Mouse (Mus musculus) cerebellum, adult 11-12 months (tissue): Measurements from ENCODE around the gene Unc45a.

Experiments used
- DNase-seq: peaks from one replicate; pipeline ENCODE4 v3.0.0; 2022

Unc45a gene

DNA sequence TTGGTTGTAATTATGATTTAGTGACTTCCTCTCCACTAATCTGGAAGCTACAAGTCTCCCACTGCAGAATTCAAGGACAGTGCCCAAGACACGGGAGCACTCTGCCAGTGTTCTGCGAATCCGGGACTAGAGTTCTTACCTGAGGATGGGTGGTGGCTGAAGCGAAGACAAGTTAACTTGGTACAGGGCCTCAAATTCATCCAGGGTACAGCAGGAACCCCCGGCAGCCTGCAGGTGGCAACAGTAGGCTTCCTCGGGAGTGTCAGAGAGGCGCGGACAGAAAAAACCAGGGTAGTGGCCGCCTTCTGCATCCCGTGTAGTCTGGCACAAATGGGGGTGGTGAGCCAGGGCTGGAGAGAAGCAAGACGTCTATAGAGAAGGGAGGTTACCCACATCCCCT, at the start of gene Unc45a:
Unc45a (minus strand) TSS at position 213 of the 400 bp plus-strand sequence.
- peak; percentile 78 for DNase-seq

DNA sequence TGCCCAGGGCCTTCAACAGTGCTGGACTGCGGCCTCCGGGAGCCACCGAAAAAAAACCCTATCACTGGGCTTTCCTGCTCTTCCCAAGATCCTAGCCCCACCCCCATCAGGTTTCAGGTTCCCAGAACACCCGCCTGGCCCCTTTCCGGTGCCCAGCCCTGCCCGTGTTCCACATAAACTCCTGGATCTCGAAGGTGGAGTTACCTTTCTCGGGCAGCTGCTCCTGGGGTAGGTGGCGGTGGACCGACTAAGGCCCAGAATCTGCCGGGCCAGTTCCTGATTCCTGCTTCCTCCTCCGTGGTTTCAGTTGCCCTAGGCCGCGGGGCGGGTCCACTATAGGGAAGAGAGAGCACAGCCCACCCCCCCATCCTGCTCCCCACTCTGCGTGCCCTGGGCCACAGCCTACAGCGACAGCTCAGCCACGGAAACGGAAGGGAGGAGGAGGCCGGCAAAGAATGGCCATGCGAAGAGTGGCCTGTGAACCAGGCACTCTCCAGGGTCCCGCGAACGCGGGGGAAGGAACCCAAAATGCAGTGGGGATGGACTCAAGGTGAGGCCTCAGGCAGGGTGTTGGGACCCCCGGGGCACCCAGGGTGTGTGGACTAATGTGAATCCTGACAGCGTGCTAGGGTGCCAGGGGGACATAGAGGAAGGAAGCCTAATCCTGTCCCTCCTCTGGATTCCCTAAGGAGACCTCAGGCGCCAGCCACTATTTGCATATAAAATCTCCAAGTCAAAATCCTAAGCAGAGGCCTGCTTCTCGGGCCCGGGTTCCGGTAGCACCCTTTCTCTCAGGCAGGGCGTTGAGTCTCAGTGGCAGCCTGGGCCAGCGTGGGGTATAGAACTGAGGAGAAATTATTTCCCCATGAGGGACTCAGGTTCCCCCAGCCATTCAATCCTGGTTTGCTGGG, 47.1 kb upstream of the Unc45a start, which contains the start of gene Fes:
Fes (minus strand) TSS at position 314 of the 911 bp plus-strand sequence.
- peak; percentile 22 for DNase-seq

DNA sequence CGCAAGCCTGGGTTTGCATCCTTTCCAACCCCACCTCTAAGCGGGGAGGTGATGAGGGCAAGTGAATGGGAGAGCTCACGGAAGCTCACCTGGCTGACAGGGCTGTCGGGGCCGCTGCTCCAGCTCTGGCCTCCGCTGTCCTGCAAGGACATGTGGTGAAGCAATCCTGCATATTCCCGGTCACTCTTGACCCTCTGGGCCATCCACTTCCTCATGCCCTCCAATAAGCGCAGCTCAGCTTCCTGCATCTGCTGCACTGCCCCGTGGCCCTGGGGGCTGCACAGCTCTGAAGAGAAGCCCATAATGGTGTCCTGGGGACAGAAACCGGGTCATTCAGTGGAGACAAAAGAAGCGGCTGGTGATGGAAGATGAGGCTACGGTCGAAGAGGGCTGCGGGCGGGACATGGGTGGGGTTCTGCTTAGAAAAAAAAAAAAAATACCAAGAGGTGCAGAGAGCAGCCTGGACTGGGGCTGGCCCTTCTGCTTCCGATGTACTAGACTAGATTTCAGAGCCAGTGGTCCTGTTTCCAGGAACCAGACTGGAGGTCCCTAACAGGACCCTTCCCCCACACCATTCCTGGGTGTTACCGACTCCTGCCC, 46.3 kb upstream of the Unc45a start:
- DNase-seq, result no peak

DNA sequence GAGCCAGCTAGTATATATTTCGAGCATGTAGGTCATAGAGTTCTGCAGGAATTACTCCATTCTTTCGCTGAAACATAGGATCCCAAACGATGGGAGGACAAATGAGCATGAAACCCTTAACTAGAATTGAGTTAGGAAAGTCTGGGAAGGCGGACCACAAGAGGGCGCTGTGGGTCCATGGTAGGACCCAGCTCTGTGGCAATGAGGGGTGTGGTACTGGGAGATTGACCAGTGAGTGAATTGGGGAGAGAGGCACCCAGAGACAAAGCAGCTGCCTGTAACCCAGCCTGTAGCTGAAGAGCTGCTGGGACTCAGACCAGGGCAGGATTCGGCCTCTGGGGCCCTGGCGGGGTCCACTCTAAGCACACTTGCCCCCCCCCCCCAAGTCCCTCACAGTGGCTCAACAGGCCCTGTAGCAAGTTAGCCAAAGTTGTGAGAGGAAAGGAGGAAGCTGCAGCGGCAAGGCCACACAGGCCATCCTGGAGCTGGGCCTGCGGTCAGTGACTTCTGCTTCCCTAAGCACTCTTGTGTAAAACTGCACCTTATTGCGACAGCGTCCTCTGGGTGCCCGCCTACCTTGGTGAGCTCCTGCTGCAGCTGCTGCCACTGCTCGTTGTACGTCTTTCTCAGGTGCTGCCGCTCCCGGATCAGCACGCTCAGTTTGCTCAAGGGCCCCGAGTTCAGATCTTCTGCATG, 45.6 kb upstream of the Unc45a start:
- DNase-seq, result peak; percentile 74

DNA sequence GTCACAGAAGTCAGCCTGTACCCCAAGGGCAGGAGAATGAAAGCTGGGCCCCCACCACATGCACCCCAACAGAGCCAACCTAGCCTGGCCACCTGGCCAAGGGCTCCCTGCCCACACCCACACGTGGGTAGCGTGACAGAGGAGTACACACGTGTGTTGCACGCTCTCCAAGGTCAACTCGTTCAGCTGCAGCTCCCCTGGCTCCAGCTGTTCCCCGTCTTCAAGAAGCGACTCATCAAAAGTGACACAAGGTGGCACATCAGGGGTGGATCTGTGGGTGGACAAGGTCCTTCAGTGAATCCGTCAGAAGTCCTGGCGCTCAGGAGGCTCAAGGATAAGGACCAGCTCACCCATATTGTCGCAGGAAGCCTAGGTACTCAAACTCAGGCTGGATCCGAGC, 42.1 kb upstream of the Unc45a start:
- DNase-seq, result no peak

DNA sequence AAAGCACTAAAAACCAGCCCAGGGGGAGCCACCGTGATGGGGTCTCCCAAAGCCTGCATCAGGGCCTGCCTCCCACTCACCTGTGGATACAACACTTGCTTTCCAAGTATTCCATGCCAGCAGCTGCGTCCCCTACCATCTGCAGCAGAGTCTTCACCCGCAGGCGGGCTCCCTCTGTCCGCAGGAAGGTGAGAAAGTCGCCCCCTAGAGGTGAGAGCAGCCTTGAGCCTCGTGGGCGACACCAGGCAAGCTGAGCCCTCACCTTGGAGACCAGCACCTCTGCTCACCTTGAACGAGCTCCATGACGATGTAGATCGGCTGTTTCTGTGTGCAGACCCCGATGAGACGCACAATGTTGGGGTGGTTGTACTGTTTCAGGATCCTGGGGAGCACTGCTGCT, 38.7 kb upstream of the Unc45a start:
- DNase-seq, result no peak

DNA sequence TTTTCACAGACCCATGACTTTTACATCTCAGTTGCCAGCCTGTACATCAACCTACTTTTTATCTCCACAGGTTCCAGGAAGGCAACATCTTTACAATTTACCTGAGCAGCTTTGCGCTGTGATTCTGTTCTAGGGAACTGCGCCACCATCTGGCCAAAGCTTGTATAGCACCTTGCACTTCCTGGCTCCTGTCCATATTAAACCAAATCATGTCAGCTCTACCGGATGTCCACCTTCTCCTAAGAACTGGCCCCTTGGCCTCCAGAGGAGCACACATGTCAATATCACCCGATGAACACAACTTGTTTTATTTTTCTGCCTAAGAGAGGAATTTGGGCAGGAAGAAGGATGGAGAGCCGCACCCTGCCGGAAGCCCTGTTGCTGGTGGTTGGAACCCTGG, 36.7 kb upstream of the Unc45a start:
- peak; percentile 74 for DNase-seq

DNA sequence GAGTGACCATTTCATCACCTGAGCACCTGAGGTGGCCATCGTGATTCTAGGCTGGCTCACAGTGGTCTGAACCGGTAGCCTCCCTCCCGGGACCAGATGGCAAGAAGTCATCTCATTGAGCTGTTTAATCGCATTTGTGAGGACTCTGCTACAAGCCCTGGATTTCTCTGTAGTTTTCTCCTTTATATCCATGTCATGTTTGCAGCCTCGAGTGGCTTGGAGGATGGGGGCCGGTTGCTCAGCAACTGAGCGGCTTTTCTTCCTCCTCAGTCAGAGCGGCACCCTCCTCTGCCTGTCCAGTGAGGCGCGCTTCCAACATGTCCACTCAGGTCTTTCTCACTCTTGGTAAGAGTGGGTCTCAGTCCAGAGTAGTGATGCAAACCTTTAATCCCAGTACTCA, 35.4 kb upstream of the Unc45a start:
- DNase-seq, result no peak

DNA sequence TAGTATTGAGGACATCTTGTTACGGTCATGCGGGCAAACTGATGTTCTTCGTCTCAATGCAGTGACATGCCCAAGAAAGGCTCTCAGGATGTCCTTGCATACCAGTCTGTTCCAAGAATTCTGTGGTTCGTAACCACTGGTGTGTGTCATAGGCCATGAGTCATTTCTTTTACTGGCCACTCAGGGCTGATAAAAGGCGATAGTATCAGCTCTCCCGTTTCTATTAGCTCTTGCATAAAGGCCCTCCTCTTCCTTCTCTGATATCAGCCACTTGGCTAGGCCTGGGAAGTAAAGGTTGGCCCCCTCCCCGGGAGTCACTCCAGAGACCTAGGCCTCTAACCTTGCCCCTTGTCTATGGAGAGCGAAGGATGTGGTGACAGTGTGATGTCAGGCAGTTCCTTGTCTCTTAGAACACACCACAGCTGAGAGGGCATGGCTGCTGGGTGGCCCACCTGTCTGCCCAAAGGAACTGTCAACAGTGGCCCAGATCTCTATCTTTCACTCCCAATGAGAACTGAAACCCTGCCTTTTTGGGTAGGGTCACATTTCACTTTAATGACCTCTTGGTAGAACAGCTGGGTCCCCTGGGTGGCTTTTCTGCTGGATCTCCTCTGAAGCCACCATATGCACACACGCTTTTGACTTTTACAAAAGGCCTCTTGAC, 34.7 kb upstream of the Unc45a start:
- DNase-seq, result no peak

DNA sequence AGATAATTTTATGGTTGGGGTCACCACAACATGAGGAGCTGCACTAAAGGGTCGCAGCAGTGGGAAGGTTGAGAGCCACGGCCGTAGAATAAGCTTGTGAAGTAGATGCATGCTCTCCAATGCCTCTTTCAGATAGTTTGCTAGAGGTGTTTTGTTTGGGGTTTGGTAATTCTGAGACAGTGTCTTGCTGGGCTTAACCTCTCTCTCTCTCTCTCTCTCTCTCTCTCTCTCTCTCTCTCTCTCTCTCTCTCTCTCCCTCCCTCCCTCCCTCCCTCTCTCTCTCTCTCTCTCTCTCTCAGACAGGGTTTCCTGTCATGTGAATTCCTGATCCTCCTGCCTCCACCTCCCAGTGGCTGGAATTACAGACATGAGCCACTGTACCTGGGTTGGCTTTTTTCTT, 33.9 kb upstream of the Unc45a start:
- no peak for DNase-seq

DNA sequence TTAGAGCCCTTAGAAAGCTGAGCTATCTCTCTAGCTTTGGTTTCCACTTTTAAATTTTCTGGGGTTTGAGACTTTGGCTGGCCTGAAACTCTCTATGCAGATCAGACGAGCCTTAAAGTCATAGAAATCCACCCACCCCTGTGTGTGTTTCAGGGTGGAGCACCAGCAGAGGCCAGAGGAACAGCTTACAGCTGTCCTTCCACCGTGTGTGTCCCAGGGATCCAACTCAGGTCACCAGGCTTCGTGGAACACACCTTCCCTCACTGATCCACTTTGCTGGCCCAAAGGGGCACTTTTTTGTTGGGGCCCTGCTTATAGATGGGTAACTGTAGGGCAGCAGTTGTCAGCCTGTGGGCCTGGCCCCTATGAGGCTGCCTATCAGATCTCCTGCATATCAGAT, 33.5 kb upstream of the Unc45a start:
- no peak for DNase-seq

DNA sequence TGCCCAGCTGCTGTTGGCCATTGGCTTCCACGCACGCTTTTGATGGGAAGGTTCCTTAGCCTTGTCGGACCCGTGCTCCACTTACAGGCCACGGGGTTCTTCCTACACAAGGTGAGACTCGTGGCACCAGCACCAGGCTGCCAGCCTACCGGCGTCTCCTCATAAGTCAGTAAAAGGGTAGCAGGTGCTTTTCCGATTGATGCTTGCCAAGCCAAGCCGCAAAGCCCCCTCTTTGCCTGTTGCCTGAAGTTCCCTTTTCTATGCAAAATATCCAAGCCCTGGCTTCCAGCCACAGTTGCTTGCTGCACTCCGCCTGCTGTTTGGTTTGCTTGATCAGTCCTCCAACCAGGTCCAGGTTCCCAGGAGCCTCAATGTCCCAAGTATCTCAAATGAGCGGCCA, 33.0 kb upstream of the Unc45a start:
- no peak for DNase-seq

DNA sequence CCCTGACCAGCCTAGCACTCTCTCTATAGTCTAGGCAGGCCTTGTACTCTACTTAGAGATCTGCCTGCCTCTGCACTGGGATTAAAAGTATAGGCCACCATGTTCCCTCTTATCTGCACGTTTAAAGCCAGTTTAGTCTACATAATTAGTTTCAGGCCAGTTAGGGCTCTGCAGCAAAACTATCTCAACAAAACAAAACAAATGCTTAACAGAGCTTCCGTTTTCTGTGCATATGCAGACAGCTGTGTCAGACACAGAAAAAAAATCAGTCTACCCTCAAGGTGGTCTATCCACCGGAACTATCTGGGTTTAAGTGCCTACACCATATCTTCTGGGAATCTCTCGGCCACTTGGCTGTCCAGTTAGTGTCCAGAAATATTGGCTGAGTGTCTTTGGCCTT, 32.5 kb upstream of the Unc45a start:
- DNase-seq, result no peak

DNA sequence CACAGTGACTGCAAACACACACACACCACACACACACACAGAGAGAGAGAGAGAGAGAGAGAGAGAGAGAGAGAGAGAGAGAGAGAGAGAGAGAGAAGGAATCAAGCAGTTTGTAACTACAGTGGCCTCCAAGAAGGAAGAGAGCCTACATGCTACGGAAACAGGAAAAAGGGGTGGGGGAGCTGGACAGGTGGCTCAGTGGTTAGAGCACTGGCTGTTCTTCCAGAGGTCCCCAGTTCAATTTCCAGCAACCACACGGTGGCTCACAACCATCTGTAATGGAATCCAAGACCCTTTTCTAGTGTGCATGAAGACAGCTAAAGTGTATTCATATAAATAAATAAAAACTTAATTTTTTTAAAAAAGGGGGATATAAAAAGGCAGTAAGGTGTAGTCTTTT, 31.9 kb upstream of the Unc45a start:
- no peak for DNase-seq

DNA sequence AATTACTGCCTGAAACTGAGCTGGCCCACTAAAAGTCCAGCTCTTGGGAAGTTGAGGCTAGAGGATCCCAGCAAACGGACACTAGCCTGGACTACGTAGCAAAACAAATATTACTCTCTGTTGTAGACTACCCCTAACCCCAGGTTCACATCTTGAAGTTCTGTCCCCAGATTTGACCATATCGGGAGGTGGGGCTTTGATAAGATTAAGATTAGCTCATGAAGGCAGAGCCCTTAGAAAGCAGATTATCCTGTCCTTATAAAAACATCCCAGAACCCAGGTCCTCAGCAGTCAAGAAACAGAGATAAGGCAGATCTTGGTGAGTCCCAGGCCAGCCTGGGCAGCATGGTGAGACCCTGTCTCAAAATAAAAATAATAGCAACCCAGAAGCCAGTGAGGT, 31.4 kb upstream of the Unc45a start:
- DNase-seq, result no peak

DNA sequence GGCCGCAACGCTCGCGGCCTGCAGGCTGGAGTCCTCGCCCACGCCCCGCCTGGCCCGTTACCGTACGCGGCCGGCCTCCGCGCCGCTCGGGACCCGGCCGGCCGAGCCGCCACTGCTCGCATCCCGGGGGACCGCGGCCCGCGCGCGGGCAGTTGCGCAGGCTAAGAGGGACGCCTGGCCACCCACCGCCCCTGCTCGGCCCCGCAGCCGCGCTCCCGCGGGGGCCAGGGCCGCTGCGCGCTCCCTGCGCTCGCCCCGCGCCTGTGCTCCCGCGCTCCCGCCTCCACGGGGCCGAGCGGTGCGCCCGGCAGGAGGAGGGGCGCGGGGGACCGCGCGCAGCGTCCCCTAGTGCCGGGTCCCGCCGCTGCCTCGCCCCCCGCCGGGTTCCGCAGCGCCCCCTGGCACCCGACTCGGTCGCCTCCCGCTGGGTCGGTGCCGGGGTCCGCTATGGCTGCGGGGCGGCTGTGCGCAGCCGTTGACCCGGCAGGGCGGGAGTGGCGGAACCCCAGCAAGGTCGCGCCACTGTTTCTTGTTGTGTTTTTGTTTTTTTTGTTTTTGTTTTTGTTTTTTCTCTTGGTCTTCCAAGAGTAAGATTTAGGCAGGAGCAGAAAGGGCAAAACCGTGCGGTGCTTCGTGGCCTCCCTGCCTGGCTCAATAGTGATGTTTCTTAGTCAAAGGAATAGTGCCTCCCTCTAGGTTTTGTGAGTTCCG, 30.4 kb upstream of the Unc45a start, which contains the start of gene Man2a2:
Man2a2 (minus strand) TSS at position 335 of the 711 bp plus-strand sequence.
- DNase-seq, result peak; percentile 73

DNA sequence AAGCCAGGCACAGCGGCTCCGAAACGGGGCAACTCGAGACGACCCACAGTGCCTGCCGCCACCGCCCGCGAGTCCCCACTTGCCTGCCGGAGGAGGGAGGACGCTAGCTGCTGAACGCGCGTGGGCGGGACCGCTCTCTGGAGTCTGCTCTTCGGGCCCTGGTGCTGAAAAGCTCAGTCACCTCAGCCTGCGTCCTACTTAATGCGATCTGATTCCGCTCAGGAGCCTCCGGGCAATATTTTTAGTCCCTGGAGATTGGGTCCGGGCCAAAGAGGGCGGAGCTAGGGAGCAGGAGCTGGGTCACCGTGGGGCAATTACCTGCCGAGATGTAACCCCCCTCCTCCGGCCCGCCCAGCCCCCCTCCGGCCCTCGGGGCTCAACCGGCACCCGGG, 29.8 kb upstream of the Unc45a start:
- DNase-seq, result peak; percentile 93

DNA sequence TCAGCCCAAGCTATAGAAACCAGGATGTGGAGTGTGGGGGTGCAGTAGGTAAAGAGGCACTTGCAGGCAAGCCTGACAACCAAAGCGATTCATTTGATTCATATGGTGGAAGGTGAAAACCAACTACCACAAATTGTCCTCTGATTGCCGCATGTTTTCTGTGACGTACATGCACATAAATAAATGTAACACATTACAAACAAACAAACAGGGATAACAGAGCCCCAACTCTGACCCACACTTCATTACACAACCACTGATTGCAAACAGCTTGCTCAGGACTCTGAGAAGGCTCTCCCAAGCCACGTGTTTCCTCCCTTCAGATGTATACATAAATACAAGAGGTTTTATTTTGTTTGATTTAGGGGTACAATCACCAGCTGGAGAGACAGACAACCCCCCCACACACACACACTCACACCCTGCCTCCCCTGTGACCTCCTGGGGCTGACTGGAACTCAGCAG, 29.2 kb upstream of the Unc45a start:
- no peak for DNase-seq

DNA sequence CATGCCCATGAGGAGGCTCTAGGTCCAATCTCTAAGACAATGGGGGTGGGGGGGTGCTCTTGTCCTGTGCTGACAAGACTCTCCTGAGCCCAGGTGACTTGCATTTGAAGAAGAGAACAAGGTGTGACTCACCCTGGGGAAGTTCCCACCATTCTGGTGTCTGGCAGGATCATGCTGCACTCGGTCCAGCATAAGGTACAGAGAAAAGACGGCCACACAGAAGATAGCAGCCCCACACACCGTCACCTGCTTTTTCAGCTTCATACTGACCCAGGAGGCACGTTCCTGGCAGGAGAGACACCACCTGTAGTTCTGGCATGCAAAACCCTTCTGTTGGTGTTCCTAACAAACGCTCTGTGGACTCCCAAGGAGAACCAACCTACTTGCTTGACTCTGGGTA, 28.7 kb upstream of the Unc45a start:
- peak; percentile 73 for DNase-seq

DNA sequence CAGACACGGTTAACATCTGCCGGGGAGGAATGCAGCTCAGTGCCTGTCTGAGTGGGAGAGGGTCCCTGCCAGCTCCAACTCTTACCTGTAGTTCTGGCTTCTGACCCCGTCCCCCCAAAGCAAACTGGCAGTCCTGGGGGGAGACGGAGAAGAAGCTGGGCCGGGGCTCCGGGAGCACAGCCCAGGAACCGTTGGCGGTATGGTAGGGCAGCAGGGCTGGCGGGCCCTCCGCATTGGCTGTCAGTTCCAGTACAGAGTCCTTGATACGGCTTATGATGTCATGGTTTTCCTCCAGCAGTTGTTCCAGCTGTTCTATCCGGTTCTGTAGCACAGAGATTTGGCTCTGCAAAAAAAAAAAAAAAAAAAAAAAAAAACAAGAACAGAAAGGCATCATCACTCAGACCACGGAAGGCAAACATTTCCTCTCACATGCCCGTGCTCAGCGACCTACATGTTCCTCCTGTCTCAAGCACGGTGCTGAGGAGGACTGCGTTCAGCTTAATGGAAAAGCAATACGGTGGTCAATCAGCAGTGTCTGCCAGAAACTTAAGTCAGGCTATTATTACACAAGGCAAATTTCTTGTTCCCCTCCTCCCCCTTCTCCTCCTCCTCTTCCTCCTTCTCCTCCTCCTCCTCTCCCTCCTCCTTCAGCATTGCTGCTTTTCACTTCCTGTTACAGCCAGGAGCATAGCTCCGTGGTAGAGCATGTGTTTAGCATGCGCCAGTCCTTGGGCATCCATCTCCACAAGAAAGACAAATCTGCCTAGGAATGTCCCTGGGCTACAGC, 28.0 kb upstream of the Unc45a start:
- no peak for DNase-seq

DNA sequence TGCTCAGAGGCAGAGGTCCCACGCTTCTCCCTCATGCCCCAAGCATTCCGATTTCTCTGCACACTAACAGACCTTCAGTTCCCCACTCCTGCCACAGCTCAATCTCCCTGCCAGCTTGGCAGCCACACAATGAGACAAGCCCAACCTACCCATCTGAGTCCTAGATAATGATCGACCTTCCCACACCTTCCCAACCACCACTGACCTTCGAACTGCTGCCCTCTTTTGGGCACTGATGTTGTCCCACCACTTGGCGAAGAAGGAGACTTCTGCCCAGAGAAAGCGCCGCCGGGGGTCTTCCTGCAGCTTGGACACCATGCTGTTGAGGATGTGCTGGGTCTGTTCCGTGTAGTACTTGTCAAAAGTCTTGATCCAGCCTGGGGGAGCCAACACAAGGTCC, 27.2 kb upstream of the Unc45a start:
- no peak for DNase-seq

DNA sequence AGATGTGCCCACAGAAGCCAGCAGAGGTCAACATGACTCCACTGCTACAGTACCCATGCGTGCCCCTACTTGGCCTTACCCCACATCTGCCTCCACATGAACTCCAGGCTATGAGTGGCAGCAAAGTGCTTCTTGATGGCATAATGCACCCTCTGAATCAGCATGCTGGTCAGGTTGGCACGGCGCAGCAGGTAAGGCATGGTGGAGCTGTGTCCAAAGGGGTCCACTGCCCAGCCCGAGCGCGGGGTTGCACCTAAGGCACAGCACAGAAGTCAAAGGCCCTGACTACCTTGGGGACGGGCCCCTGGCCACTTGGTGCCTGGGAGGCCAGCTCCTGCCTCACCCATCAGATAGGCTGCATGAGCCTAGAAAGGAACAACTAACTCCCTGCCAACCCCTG, 26.4 kb upstream of the Unc45a start:
- no peak for DNase-seq
